Mouse (Mus musculus): ENCODE measurements around the gene Gvin1.
"Not testable (repeated sequence)": the region's sequence is repeated elsewhere in the genome, so short reads cannot be mapped to it uniquely, and the experiment has no call there.

Gene Gvin1

DNA sequence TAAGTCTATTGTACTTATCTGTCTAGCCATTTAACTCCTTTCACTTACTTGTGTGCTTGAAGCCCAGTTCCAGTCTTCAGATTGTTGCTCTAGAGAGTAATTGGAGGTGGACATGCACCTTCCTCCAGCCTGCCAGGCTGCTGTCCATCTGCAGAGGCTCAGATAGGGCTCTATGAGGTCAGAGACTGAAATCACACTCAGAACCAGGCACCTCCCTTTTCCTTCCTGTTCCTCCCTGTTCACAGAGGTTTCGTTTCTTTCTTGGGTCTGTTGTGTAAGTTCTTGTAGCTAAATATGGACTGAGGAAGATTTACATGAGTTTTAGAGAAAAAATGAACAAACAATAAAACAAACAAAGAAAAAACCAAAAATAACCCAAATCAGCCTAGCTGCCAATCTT lies at the start of gene Gvin1:
Gvin1 (minus strand) TSS at position 150 of the 400 bp plus-strand sequence.
- not testable (repeated sequence) for DNase-seq (ENCODE audit: low spot score in 2 of 2)

DNA sequence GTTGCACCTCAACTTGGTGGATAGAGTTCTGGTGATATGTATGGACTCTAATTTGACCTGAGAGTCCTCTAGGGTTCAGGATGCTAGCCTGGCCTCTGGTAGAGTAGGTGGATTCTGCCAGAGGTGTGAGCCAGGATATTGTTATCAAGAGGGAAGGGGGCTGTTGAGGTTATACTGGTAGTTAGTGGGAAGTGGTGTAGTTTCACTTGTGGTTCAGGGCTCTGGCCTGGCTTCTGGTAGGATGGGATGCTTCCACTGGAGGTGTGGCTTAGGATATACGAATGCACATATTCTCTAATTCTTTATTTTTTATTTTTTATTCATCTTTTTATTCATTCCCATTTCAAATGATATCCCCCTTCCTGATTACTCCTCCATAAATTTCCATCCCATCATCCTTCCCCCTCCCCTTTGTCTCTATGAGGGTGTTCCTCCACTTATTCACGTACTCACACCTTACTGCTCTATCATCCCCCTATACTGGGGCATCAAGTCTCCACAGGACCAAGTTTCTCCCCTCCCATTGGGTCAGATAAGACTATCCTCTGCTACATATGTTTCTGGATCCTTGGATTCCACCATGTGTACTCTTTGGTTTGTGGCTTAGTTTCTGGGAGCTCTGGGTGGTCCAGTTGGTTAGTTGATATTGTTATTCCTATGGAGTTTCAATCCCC lies 36.9 kb upstream of the Gvin1 start:
- no peak for DNase-seq (ENCODE audit: low spot score in 2 of 2)

DNA sequence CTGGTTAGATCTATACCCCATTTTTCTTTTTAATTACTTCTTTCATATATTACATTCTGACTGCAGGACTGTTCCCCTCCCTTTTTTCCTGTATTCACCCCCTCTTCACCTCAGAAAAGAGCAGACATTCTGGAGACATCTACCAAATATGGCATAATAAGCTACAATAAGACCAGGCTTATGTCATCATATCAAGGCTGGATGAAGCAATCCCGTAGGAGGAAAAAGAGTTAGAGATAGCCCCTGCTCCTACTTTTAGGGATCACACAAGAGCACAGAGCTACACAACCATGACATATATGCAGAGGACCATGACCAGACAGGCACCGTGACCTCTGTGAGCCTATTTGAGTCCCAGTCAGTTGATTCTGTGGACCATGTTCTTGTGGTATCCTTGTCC lies 33.8 kb upstream of the Gvin1 start:
- no peak for DNase-seq (ENCODE audit: low spot score in 2 of 2)

DNA sequence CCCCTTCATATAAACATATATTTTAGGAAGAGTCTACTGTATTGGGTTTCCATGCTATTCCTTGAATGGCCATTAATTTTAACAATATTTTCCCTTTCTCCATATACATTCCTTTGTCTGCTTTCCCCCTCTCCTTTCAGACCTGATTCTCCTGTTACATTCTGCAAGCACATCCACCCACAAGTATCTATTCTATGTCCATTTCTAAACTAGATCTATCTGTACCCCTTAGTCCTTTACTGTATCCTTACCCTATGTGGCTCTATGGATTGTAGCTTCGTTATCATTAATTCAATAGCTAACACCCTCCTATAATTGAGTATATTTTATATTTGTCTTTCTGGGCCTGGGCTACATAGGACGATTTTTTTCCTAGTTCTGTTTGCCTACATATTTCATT lies 33.1 kb upstream of the Gvin1 start:
- DNase-seq (ENCODE audit: low spot score in 2 of 2): no peak

DNA sequence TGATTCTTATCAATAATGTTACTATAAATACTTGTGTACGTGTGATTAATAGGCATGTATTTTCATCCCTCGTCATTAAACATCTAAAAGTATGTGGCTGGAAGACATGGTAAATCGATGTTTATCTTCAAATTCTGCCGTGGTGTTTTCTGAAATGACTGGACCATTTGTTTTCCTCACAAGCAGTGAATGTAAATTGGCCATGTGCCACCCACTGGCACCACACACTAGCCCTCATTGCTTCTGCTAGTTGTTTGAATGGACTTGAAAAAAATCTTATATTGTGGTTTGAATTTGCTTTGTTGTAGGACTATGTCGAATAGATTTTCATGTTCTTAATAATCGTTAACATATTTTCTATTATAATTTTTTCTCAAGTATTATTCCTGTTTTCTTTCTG lies 30.5 kb upstream of the Gvin1 start:
- DNase-seq (ENCODE audit: low spot score in 2 of 2): no peak

DNA sequence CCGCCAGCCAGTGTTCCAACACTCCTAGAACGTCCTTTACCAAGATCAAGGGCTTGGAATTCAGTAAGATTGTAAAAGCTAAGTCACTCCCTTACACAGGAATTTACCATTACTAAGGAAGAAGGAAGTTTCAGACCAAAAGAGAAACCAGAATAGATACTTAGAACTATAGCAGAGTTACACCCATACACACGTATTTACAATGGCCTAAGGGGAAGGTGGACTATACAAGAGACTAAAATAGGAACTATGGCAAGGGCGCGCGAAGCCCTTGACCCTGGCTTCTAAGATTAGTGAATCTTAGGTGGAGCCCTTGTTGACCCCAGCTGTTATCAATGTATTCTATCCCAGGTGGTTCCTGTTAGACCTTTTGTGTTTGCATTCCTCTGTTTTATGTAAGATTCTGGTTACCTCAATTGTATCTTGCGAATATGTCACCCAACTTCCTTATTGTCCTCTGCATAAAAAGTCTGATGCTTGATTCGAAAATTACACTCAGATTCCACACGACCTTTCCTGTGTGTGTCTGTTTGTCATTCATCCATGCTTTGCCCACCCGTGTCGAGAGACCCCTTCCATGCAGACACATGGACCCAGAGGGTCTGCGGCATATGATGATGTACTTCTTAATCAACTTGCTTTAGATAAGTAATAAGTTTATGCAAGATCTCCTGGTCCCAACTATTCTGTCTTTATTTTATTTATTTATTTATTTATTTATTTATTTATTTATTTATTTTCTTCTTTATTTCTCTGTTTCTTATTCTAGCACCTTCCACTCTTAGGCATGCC lies 25.6 kb upstream of the Gvin1 start:
- not testable (repeated sequence) for DNase-seq (ENCODE audit: low spot score in 2 of 2)

DNA sequence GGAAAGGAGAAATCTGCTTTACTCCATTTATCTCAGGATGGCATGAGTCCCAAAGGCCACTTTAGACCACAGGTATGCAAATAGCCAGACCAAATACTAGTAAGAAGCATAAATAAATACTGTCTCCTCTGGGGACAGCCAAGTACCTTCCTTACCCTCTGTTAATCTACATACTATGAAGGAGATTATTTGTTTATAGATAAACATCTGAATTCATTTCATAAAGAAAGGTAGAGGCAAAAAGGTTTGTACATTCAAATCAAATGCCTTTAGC lies 22.0 kb upstream of the Gvin1 start:
- no peak for DNase-seq (ENCODE audit: low spot score in 2 of 2)

DNA sequence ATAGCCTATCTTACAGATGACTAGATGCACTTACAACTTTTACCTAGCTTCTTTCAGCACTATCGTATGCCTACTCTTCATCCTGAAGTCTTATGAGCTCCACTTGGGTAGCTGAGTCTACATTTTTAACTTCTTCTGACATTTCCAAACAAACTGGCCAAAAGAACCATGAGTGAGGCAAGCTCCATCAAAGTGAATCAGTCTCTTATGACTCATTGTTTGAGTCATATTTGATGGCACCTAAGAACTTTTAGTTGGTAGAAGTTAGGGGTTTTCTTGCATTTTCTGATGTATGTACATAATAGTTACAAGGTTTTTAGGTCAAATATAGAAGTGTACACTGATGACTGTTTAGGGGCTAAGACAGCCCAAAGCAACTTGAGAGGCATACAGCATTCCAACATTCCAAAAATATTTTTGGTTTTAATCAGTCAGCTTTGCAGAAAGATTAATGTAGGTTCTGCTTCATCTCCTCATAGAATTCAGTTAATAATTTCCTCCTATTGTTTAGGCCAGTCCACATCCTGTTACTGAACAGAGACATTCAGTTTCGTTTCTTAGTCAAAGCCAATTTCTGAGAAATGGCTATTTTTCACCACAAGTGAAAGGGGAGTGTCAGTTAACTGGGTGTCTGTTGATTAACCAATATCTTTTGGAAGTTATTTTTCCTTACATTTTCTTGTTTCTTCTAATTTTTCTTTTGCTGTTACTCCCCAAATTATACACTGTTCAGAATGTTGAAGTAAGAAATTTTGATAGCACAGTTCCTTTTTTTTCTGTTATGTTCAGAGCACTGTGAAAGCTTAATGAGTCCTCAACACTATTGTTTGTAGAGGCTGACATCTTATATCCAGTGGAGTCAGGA lies 21.4 kb upstream of the Gvin1 start:
- no peak for DNase-seq (ENCODE audit: low spot score in 2 of 2)

DNA sequence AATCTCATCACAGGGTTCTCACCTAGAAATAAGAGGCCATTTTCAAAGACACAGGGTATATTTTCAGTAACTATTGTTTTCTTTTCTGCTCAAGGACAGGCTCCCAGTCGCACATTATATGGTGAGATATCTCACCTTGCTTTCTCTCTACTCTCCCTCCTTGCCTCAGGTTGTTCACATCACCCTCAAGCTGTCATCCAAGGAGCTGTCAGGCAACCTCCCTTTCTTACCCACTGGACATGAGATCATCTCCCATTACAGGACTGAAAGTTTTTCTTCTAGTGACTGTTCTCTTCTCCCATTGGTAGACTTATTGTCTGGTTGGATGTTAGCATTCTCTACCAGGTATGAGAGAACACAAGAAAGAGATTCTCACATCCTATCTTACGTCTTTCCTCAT lies 20.5 kb upstream of the Gvin1 start:
- DNase-seq (ENCODE audit: low spot score in 2 of 2): no peak

DNA sequence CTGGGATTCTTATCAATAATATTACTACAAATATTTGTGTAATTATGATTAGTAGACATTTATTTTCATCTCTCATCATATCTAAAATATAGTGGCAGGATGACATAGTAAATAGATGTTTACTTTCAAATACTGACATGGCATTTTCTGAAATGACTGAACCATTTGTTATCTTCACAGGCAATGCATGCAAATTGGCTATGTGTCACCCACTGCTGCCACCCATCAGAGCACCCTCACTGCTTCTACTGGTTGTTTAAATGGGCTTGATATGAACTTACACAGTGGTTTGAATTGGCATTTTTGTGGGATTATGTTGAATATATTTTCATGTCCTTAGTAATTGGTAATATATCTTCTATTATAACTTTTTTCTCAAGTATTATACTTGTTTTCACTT lies 784 bp upstream of the Gvin1 start:
- DNase-seq (ENCODE audit: low spot score in 2 of 2): not testable (repeated sequence)

DNA sequence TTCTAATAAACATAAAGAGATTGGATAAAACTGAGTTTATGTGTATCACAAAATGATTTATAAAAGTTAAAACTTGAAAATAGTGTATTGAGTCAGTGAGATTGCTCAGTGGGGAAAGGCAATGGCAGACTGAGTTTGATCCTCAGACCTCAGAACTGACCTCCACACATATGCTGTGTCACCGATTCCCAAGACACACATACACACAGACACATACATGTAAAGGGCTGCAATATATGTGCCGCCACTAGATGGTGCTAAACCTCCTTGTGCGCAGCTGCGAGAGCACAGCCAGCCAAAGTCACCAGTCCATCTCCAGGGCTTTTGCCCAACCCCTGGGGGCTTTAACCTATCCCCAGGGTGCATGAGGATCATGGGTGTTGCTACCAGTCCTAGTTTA lies 1.4 kb downstream of the Gvin1 start:
- not testable (repeated sequence) for DNase-seq (ENCODE audit: low spot score in 2 of 2)

DNA sequence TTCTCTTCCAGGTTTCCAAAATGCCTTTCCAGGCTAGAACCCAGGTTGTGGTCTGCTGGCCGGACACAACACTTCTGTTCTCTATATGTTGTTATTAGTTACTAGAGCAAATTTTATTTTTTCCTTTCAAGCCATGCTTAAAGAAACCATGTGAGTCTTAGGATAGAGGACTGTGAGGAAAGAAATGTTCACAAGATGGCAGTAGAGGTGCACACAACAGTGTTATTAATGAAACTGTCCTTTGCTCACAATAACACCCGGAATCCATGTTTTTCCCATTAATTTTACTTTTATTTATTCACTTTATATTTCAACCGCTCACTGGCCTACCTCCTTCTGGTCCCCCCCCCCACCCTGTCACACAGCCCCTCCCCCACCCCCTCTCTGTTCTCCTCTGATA lies 8.5 kb downstream of the Gvin1 start:
- DNase-seq (ENCODE audit: low spot score in 2 of 2): not testable (repeated sequence)

DNA sequence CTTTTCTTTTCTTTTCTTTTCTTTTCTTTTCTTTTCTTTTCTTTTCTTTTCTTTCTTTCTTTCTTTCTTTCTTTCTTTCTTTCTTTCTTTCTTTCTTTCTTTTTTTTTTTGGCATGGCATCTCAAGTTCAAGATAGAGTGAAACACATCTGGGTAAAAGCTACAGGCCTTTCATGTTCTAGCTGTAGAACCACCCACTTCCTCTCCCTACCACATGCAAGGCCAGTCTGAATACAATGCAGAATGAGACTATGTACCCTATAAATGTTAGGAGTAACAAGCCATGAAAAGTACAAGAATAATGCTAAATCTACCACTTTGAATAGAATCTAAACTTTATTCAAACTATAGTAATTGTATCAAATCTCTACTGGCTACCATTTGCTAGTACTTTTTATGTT lies 38.1 kb downstream of the Gvin1 start:
- DNase-seq (ENCODE audit: low spot score in 2 of 2): not testable (repeated sequence)

DNA sequence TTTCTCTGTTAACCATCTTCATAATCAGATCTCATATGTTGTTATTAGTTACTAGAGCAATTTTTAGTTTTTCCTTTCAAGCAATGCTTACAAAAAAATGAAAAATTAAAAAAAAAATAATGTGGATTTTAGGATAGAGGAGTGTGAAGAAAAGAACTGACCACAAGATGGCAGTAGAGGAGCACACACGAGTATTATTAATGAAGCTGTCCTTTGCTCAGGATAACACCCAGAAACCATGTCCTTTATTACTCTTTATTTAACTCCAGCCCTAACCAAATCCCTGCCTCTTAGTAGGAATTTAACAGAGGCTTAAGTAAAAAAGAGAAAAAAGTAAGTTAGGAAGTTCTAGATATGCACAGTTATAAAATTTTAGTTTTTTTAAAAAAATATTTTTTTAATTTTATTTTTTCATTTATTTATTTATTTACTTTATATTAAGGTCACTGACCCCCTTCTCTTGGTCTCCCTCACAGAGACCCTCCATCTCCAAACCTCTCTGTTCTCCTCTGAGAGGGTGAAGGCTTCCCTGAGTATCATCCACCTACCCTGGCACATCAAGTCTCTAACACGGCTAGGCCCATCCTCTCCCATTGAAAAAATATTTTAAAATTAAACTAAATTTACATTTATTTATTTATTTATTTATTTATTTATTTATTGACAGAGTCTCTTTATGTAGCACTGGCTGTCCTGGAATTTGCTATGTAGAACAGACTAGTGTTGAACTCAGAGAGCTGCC lies 69.9 kb downstream of the Gvin1 start:
- DNase-seq (ENCODE audit: low spot score in 2 of 2): not testable (repeated sequence)

DNA sequence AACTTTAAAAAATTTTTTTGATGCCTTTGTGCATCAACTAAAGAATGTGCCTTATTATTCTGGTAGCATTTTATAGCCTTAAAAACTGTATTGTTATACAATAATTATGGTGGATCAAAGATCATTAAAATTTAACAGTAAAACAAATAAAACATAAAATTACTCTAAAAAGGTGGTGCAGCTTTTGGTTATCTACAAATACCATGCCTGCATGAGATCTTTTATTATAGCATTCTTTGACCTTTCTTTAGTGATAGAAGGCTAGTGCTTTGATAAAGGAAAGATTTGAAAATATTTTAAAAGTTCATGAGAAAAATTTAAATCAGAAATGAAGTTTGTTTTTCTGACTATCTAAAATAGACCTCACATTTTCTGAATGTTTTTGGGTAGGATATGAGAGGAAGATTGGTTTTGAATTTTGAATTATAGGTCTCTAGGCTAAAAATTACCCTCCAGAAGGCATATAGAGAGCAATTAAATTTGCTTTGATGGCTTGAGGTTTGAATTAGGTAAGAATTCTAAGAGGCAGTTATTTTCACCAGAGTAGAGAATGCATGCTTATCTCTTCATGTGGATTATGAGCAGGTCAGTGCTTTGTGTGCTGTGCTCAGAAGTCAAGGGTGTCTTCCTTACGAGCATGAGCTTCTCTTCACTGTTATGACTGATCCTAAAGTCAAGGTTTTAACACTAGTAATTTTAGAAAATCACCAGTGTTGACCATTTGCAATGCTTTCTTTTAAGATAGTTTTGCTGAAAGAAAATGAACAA lies 73.8 kb downstream of the Gvin1 start:
- DNase-seq (ENCODE audit: low spot score in 2 of 2): not testable (repeated sequence)

DNA sequence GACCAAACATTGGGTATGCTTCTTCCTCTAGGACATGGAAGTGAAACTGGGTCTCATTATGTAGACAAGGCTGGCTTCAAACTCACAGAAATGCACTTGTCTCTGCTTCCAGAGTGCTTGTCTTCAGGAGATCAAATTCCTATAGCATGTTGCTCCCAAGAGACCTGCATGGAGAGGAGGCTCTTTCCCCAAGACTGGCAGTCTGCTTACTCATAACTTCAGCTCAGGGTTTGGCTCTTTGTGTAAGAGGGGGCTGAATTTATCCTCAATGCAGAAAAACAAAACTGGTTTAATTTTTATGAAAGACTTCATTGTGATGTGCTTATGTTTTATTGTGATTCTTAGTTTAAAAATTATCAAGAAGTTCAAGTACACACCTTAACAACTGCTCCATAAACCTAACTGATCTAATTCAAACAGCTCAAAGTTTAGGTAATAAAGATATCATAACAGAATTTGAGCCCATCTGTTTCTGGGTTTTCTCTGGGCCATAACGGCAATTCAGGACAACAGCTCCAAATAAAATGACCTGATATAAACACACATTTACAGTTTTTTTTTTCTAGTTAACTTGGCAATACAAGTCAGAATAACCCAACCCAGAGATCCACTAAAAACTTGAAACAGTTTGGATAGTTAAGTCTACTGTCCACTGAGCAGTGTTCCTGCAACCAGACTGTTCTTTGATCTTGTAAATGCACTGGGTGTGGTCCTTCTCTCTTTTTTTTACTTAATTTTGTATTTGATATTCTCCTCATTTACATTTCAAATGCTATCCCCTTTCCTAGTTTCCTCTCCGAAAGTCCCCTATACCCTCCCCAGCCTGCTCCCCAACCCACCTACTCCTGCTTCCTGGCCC lies 97.8 kb downstream of the Gvin1 start:
- not testable (repeated sequence) for DNase-seq (ENCODE audit: low spot score in 2 of 2)
